Mouse (Mus musculus) heart, embryonic 15.5 days (tissue): ENCODE measurements at regions not wholly inside any gene's neighbourhood (a gene's known extent, or its start where the extent isn't known, plus 50 kb on each side); places are given as distances from the start of the nearest gene placed in this dataset.

ENCODE experiments used
- ATAC-seq: fragments of 200-750 bp; cut with Nextera tagmentation; replicated peaks from 2 replicates; pipeline ENCODE4 v1.8.0; 2017; ENCODE audit warnings: low read depth, moderate TSS enrichment; ENCODE audit not compliant: insufficient number of reproducible peaks, insufficient read depth, low FRiP score
- H3K27ac ChIP-seq: fragments of 300-500 bp; sonication (generic); 2 replicates; pipeline ENCODE4 v1.5.1; 2015; ENCODE audit warnings: mild to moderate bottlenecking, inconsistent platforms
- H3K27me3 ChIP-seq: fragments of 300-500 bp; sonication (generic); 2 replicates; pipeline ENCODE4 v1.6.1; 2015; ENCODE audit warnings: inconsistent platforms
- H3K36me3 ChIP-seq: fragments of 300-500 bp; sonication (generic); 2 replicates; pipeline ENCODE4 v1.6.1; 2015; ENCODE audit warnings: mild to moderate bottlenecking, inconsistent platforms
- H3K4me1 ChIP-seq: fragments of 300-500 bp; sonication (generic); replicated peaks from 2 replicates; pipeline ENCODE4 v1.6.1; 2015; ENCODE audit warnings: inconsistent platforms
- H3K4me2 ChIP-seq: fragments of 300-500 bp; sonication (generic); 2 replicates; pipeline ENCODE4 v1.6.1; 2015; ENCODE audit warnings: inconsistent platforms, mild to moderate bottlenecking, moderate library complexity
- H3K4me3 ChIP-seq: fragments of 300-500 bp; sonication (generic); 2 replicates; pipeline ENCODE4 v1.5.1; 2015; ENCODE audit warnings: mild to moderate bottlenecking, inconsistent platforms
- H3K9ac ChIP-seq: fragments of 300-500 bp; sonication (generic); 2 replicates; pipeline ENCODE4 v1.6.1; 2015; ENCODE audit warnings: mild to moderate bottlenecking, inconsistent platforms
- H3K9me3 ChIP-seq: fragments of 300-500 bp; sonication (generic); replicated peaks from 2 replicates; pipeline ENCODE4 v1.6.1; 2016; ENCODE audit warnings: inconsistent platforms
- WGBS: fragments of 180-500 bp; shearing (Covaris S2); methylation state at CpG from one replicate; pipeline ENCODE4 v1.1.7; 2015; ENCODE audit warnings: mixed read lengths; 5-methylcytosine and 5-hydroxymethylcytosine counted together

GRCm38 (mm10) chr7:130059684-130060607 is 460.2 kb downstream of the Ate1 start:
- no peak overlapping the region for H3K27ac ChIP-seq
- H3K4me2 ChIP-seq: no peak overlapping the region
- 65% methylated on average over 15 of the region's 15 CpGs for WGBS

GRCm38 (mm10) chr7:130064500-130064899 is 455.7 kb downstream of the Ate1 start:
- Histone ChIP-seq H3K4me1 (0 out of 2 replicates have a peak, but pooled peaks cover 3% of the 10 kb centered on the region), H3K9ac (no peak overlapping the region), H3K4me3 (no peak overlapping the region), H3K9me3 (no peaks in the 10 kb centered on the region), H3K27me3 (no peaks in the 10 kb centered on the region), H3K4me2 (no peak overlapping the region), H3K36me3 (no peaks in the 10 kb centered on the region), H3K27ac (no peak overlapping the region)
- ATAC-seq: no peak
- WGBS: 26% methylated on average over 7 of the region's 7 CpGs

More at GRCm38 (mm10) chr7:130059684-130060607, 460.2 kb downstream of the Ate1 start:
- Histone ChIP-seq H3K9me3 (no peaks in the 10 kb centered on the region), H3K4me3 (no peak overlapping the region), H3K9ac (no peak overlapping the region), H3K27me3 (no peaks in the 10 kb centered on the region), H3K36me3 (no peaks in the 10 kb centered on the region), H3K4me1 (0 out of 2 replicates have a peak, but pooled peaks cover 3% of the 10 kb centered on the region)
- ATAC-seq: no peak

GRCm38 (mm10) chr7:130068316-130068715 is 451.9 kb downstream of the Ate1 start:
- Histone ChIP-seq H3K27me3 (no peaks in the 10 kb centered on the region), H3K4me1 (peaks cover 6% of the 10 kb centered on the region; the same call in 1 of the 2 replicates), H3K36me3 (no peaks in the 10 kb centered on the region), H3K4me3 (no peak overlapping the region), H3K9me3 (no peaks in the 10 kb centered on the region), H3K27ac (no peak overlapping the region), H3K9ac (no peak overlapping the region), H3K4me2 (no peak overlapping the region)
- WGBS: 58% methylated on average over 3 of the region's 3 CpGs
- no peak for ATAC-seq

DNA sequence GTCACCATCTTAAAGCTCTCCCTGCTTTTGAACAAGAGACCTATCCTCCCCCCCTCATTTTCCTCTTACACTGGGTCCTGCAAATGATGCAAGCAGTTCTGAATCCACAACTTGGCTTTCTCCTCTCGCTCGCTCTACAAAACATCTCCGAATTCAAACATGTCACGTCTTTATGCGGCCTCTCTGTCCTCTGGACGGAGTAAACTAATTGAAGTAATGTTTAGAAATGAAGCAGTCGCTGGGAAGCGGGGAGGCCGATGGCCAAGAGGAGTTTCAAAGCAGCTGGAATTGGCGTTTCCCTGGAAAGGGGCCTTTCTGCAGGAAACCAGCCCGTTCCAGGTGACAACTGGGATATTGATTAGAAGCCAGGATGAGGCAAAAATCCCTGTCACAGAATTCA is 446.8 kb downstream of the Ate1 start:
- no peak overlapping the region for H3K9ac ChIP-seq
- H3K27ac ChIP-seq: peak overlapping the region; percentile 15; the same call in 1 of the 2 replicates
- H3K4me2 ChIP-seq: peak overlapping the region; percentile 67
- H3K4me1 ChIP-seq: peaks cover 12% of the 10 kb centered on the region
- H3K36me3 ChIP-seq: no peaks in the 10 kb centered on the region
- no peak for ATAC-seq
- peak overlapping the region; percentile 45; the same call in 1 of the 2 replicates for H3K4me3 ChIP-seq
- no peaks in the 10 kb centered on the region for H3K27me3 ChIP-seq
- H3K9me3 ChIP-seq: no peaks in the 10 kb centered on the region
- WGBS: 54% methylated on average over 11 of the region's 11 CpGs

DNA sequence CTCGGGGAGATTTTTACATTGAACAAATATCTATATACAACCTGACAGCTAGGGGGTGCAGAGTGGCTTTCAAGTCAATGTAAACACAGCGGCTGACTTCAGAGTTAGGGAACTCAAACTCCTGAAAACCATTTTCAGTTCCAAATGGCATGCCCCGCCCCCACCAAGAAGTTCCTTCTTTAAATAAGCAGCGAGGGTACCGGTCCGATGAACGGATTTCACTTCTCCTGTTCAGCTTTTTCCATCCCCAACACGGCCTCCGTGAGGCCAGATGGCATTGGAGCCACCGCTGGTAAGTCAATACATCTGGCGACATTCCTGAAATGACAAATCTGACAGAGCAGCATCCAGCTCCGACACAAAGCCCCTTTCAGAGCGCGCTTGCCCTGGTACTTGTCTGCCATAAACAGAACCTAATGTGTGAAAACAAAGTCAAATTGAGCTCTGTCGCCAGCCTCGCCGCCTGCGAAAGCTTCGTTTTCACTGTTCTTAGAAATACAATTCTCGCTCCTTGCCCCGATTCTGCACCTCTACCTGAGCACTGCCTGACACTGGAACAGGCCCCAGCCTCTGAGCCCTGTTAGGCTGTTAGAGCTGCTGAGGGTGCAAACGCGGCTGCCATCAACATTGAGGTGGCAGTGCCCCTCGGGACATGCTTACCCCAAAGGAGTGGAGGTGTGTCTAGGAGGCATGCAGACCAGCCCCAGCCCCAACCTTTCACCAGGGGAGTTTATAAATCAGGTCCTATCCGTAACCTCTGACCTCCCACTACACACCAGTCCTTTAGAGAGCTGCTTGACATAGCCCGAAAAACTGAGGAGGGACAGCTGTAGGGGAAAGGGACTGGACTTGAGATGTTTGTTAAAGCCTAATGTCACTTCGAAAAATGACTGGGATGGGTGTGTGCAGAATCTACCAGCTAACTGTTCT is 446.0 kb downstream of the Ate1 start:
- 22% methylated on average over 27 of the region's 27 CpGs for WGBS
- H3K36me3 ChIP-seq: no peaks in the 10 kb centered on the region
- H3K4me2 ChIP-seq: peak overlapping the region; percentile 67
- no peak overlapping the region for H3K9ac ChIP-seq
- H3K9me3 ChIP-seq: no peaks in the 10 kb centered on the region
- peak overlapping the region; percentile 45 for H3K4me3 ChIP-seq
- H3K4me1 ChIP-seq: peaks cover 12% of the 10 kb centered on the region
- H3K27ac ChIP-seq: peak overlapping the region; percentile 35; the same call in 1 of the 2 replicates
- ATAC-seq: 0 out of 2 replicates have a peak, but pooled peaks have one; percentile 22
- H3K27me3 ChIP-seq: no peaks in the 10 kb centered on the region

DNA sequence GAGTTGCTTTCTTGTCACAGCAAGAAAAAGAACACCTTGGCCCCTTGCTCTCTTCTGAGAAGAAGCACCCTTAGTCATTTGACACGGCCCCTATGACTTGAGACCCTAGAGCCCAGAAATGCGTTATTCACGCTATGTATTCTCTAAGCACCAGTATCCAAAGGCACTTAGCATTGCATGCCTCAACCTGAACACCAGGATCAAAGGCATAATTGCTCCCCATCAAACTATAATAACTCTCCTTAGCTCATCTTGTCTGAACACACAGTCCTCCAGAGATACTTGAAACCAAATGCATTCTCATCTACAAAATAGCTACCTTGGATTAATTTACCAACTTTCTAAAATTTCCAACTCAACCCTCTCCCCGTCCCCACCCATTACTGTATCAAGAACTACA is 437.5 kb downstream of the Ate1 start:
- ATAC-seq: no peak
- Histone ChIP-seq H3K27me3 (no peaks in the 10 kb centered on the region), H3K4me3 (no peak overlapping the region), H3K4me1 (no peaks in the 10 kb centered on the region), H3K36me3 (no peaks in the 10 kb centered on the region), H3K9me3 (no peaks in the 10 kb centered on the region), H3K9ac (no peak overlapping the region), H3K4me2 (no peak overlapping the region), H3K27ac (no peak overlapping the region)
- WGBS: 77% methylated on average over 4 of the region's 4 CpGs

GRCm38 (mm10) chr7:130085706-130086105 is 434.5 kb downstream of the Ate1 start:
- H3K9ac ChIP-seq: no peak overlapping the region
- H3K4me3 ChIP-seq: no peak overlapping the region
- H3K36me3 ChIP-seq: no peaks in the 10 kb centered on the region
- no peaks in the 10 kb centered on the region for H3K9me3 ChIP-seq
- ATAC-seq: no peak
- H3K27ac ChIP-seq: no peak overlapping the region
- no peaks in the 10 kb centered on the region for H3K4me1 ChIP-seq
- no peak overlapping the region for H3K4me2 ChIP-seq
- H3K27me3 ChIP-seq: no peaks in the 10 kb centered on the region

GRCm38 (mm10) chr7:130089896-130090610 is 430.1 kb downstream of the Ate1 start:
- no peak overlapping the region for H3K9ac ChIP-seq
- WGBS: 81% methylated on average over 8 of the region's 8 CpGs
- H3K27ac ChIP-seq: no peak overlapping the region
- H3K4me3 ChIP-seq: no peak overlapping the region
- H3K4me2 ChIP-seq: no peak overlapping the region
- no peak for ATAC-seq
- H3K4me1 ChIP-seq: no peaks in the 10 kb centered on the region
- no peaks in the 10 kb centered on the region for H3K9me3 ChIP-seq
- no peaks in the 10 kb centered on the region for H3K36me3 ChIP-seq
- H3K27me3 ChIP-seq: no peaks in the 10 kb centered on the region

DNA sequence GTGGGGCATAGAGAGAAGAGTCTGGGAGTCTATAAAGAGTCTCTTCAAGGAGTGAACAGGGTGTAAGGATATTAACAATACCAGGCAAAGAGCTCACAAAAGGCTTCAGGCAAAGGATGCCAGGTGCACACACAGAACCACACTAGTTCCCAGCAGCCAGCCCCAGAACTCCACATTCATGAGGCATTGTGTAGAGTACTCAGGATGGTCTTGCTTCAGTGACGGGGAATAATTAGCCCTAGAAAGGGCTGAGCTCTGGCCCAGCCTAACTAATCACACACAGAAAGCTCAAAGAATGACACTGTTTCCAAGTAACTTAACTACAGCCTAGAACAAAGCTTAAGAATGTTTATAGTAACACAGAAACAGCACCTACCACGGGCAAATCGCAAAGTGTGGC is 428.2 kb downstream of the Ate1 start:
- no peak overlapping the region for H3K27ac ChIP-seq
- no peaks in the 10 kb centered on the region for H3K36me3 ChIP-seq
- no peaks in the 10 kb centered on the region for H3K27me3 ChIP-seq
- H3K4me2 ChIP-seq: no peak overlapping the region
- 77% methylated on average over 3 of the region's 3 CpGs for WGBS
- H3K4me3 ChIP-seq: no peak overlapping the region
- no peak for ATAC-seq
- no peaks in the 10 kb centered on the region for H3K9me3 ChIP-seq
- H3K4me1 ChIP-seq: no peaks in the 10 kb centered on the region
- no peak overlapping the region for H3K9ac ChIP-seq

GRCm38 (mm10) chr7:130095141-130095540 is 425.0 kb downstream of the Ate1 start:
- no peaks in the 10 kb centered on the region for H3K27me3 ChIP-seq
- WGBS: 72% methylated on average over 4 of the region's 4 CpGs
- H3K27ac ChIP-seq: no peak overlapping the region
- ATAC-seq: no peak
- H3K9ac ChIP-seq: no peak overlapping the region
- no peak overlapping the region for H3K4me2 ChIP-seq
- H3K4me1 ChIP-seq: no peaks in the 10 kb centered on the region
- H3K9me3 ChIP-seq: no peaks in the 10 kb centered on the region
- H3K36me3 ChIP-seq: no peaks in the 10 kb centered on the region
- no peak overlapping the region for H3K4me3 ChIP-seq

- Histone ChIP-seq H3K4me1 (no peaks in the 10 kb centered on the region), H3K4me3 (no peak overlapping the region), H3K4me2 (no peak overlapping the region), H3K27ac (no peak overlapping the region), H3K9ac (no peak overlapping the region), H3K9me3 (no peaks in the 10 kb centered on the region), H3K36me3 (no peaks in the 10 kb centered on the region), H3K27me3 (no peaks in the 10 kb centered on the region)
- 64% methylated on average over 10 of the region's 10 CpGs for WGBS
- ATAC-seq: no peak
Observed at GRCm38 (mm10) chr7:130098606-130099005, 421.6 kb downstream of the Ate1 start.
